Mouse (Mus musculus): ENCODE data around the gene Rab11fip3.

DNA sequence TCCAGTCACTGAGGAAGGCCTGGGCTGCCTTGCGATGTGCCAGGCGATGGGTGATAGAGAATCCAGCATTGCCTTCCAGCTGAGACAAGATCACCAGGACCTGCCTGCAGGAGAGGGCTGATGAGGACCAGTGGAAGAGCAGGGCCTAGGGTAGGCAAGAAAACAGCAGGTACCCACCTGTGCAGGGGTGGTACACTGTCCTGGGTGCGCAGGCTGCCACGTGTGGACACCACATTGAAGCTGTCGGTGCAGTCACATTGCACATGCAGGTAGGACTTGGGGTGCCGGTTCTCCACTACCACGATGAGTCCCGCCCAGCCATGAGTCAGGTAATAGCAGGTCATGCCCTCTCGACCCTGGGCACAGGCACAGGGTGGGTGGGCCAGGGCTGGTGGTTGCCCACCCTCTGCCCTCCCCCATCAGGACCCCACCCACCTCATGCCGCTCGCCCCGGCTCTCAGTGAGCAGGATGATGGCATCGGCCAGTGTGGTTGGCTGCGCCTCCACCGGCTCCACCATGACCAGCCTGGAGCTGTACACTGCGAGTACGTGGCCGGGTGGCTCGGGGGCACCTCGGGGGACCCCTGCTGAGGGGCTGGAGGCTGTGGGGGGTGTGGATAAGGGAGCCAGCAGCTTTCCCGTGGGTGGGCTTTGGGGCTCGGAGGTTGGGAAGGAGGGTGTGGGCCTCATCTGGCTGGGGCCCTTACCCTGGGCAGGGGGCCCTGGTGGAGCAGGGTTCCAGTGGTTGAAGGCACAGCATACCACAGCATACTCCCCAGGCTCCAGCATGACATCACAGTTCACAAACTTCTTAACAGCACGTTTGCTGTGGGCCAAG is 109.5 kb downstream of the Rab11fip3 start:
- TF ChIP-seq FLI1 (IDR thresholded peaks at IDR 0.05; ENCODE audit: low read length): no peak
- TF ChIP-seq GATA1 (IDR thresholded peaks at IDR 0.05; ENCODE audit: borderline replicate concordance, low read length): no peak
